14 mouse cellular contexts compared by ENCODE assay signal in the genomic region with DNA sequence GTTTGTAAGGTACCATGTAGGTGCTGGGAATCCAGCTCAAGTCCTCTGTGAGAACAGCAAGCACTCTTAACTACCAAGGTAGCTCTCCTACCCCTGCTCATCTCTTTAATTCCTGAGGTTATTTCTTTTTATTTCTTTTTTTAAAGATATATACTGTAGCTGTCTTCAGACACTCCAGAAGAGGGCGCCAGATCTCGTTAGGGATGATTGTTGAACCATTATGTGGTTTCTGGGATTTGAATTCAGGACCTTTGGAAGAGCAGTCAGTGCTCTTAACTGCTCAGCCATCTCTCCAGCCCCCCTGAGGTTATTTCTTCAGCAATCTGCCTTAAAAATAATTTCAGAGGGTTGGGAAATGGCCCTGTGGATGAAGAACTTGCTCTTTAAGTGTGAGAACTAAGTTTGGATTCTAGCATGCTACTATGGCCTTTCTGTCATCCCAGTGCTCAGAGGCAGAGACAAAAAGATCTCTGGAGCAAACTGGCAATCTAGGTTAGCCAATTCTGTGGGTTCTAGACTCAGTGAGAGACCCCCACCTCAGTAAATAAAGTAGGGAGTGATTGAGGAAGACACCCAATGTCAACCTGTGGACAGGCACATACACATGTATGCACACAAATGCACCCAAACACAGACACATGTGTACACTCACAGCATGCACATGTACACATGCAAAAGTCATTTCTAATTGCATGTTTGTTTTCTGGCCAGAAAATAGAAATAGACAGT. TPM values are rescaled to one million over a fixed set of nuclear protein-coding genes. Genes with fewer than 3 reads are reported as not detected.
DNase-seq lines count a peak whose midpoint lies in the region; ATAC-seq and TF ChIP-seq lines count a peak whose summit lies in the region.
"Had no signal": no experiment of that assay in that cellular context is flagged by ENCODE, and none has a peak within 500 bp of the region (broad histone marks: within the 10 kb centered on the region; RNA-seq: fewer than 3 reads in every experiment).

No protein-coding gene starts in this region.

- TF ChIP-seq POLR2A in lung, adult 2 months (IDR thresholded peaks at IDR 0.05; ENCODE audit: borderline replicate concordance, extremely low read depth, low read depth, low read length), result no peak

- peak; percentile 61 for TF ChIP-seq CTCF in intestine, postnatal 0 days (IDR thresholded peaks at IDR 0.05; ENCODE audit: low read depth)
- no peak for TF ChIP-seq CTCF in lung, adult 2 months (IDR thresholded peaks at IDR 0.05; ENCODE audit: insufficient read depth, low read length)
- peak; percentile 44; the same call in 1 of the 2 replicates for TF ChIP-seq CTCF in E14TG2a.4 (conservative IDR thresholded peaks at IDR 0.05; ENCODE audit: low read length)

- peak; percentile 17 for DNase-seq in lung, adult 2 months
- DNase-seq in lung, postnatal 10 days, result no peak
- peak; percentile 20 for DNase-seq in adipocyte (ENCODE audit: low spot score)
- DNase-seq in adrenal gland, postnatal 10 days, result no peak
- DNase-seq: cerebellum, adult 8-10 months; heart, postnatal 10 days; kidney, adult 18-20 months; right cerebral cortex, postnatal 14 days had no signal

- 74% methylated on average over 2 of the region's 2 CpGs for WGBS in intestine, postnatal 0 days
- WGBS in intestine, embryonic 15.5 days, result 71% methylated on average over 2 of the region's 2 CpGs
- 64% methylated on average over 2 of the region's 2 CpGs for WGBS in lung, adult 2 months

- ATAC-seq in intestine, postnatal 0 days, result no peak
- no peak for ATAC-seq in intestine, embryonic 15.5 days
- ATAC-seq: forebrain, embryonic 16.5 days had no signal

- H3K9ac ChIP-seq in intestine, postnatal 0 days (ENCODE audit: low read depth, low read length), result no peak overlapping the region
- H3K9ac ChIP-seq in intestine, embryonic 15.5 days, result no peak overlapping the region
- H3K9ac ChIP-seq: embryonic facial prominence, embryonic 12.5 days; hindbrain, embryonic 15.5 days had no signal

- no peak overlapping the region for H3K27ac ChIP-seq in intestine, postnatal 0 days (ENCODE audit: low read depth, low read length)
- H3K27ac ChIP-seq in intestine, embryonic 15.5 days, result no peak overlapping the region
- H3K27ac ChIP-seq: hindbrain, embryonic 15.5 days had no signal

- no peaks in the 10 kb centered on the region for H3K36me3 ChIP-seq in intestine, postnatal 0 days (ENCODE audit: control insufficient read depth, insufficient read depth)
- no peaks in the 10 kb centered on the region for H3K36me3 ChIP-seq in intestine, embryonic 15.5 days
- H3K36me3 ChIP-seq in E14TG2a.4 (ENCODE audit: insufficient read depth, low read length), result no peaks in the 10 kb centered on the region
- H3K36me3 ChIP-seq: embryonic facial prominence, embryonic 12.5 days had no signal

- H3K9me3 ChIP-seq in intestine, postnatal 0 days (ENCODE audit: control insufficient read depth), result no peaks in the 10 kb centered on the region
- H3K9me3 ChIP-seq in intestine, embryonic 15.5 days, result no peaks in the 10 kb centered on the region
- H3K9me3 ChIP-seq in E14TG2a.4 (ENCODE audit: low read length), result no peaks in the 10 kb centered on the region

- no peaks in the 10 kb centered on the region for H3K4me1 ChIP-seq in intestine, postnatal 0 days (replicated peaks; ENCODE audit: control insufficient read depth, insufficient read depth, low read length)
- H3K4me1 ChIP-seq in intestine, embryonic 15.5 days (replicated peaks), result no peaks in the 10 kb centered on the region
- H3K4me1 ChIP-seq in lung, adult 2 months (ENCODE audit: control insufficient read depth, insufficient read depth, low read length), result no peaks in the 10 kb centered on the region
- H3K4me1 ChIP-seq in E14TG2a.4 (replicated peaks; ENCODE audit: low read depth, low read length), result no peaks in the 10 kb centered on the region
- H3K4me1 ChIP-seq: hindbrain, embryonic 15.5 days had no signal

- no peak overlapping the region for H3K4me3 ChIP-seq in intestine, postnatal 0 days (ENCODE audit: low read depth, low read length)
- no peak overlapping the region for H3K4me3 ChIP-seq in intestine, embryonic 15.5 days (replicated peaks)
- no peak overlapping the region for H3K4me3 ChIP-seq in lung, adult 2 months (replicated peaks; ENCODE audit: extremely low read depth, low read depth, low read length)
- H3K4me3 ChIP-seq in E14TG2a.4 (replicated peaks; ENCODE audit: low read length), result no peak overlapping the region
- H3K4me3 ChIP-seq: embryonic facial prominence, embryonic 12.5 days; hindbrain, embryonic 15.5 days had no signal

- H3K27me3 ChIP-seq in intestine, postnatal 0 days (replicated peaks; ENCODE audit: control insufficient read depth, insufficient read depth, low read length), result no peaks in the 10 kb centered on the region
- H3K27me3 ChIP-seq in intestine, embryonic 15.5 days (replicated peaks), result no peaks in the 10 kb centered on the region
- no peaks in the 10 kb centered on the region for H3K27me3 ChIP-seq in E14TG2a.4 (ENCODE audit: insufficient read depth, low read length)
- H3K27me3 ChIP-seq: embryonic facial prominence, embryonic 12.5 days; hindbrain, embryonic 15.5 days had no signal

- H3K4me2 ChIP-seq in intestine, postnatal 0 days (replicated peaks; ENCODE audit: low read depth), result no peak overlapping the region
- no peak overlapping the region for H3K4me2 ChIP-seq in intestine, embryonic 15.5 days (replicated peaks)
- H3K4me2 ChIP-seq: embryonic facial prominence, embryonic 12.5 days; hindbrain, embryonic 15.5 days had no signal

RNA-seq across cellular contexts. Expression of a gene that starts 58.3 kb away (rescaled TPM):
- 7.4 and 7.9 TPM in 2 replicates for polyA plus RNA-seq in intestine, postnatal 0 days (2015; fragmentation: Nextera tagmentation; extraction: Ambion mirVana)
- polyA plus RNA-seq in intestine, embryonic 15.5 days (2015; fragmentation: Nextera tagmentation; extraction: Ambion mirVana), result 9.5 and 11.2 TPM in 2 replicates
- polyA plus RNA-seq in lung, adult 2 months (2012; rRNA removed), result 22.8 and 26.0 TPM in 2 replicates
- 10 to 100 TPM; 32.3 to 32.5 TPM for total RNA-seq in adrenal gland, postnatal 10 days (2021)

Comparison
In these comparisons a context has a peak if more than half of its experiments do, and no peak if none do; other contexts are left out.
1. DNase-seq: peak in lung, adult 2 months (single experiment) and adipocyte (single experiment); none in lung, postnatal 10 days (single experiment) and adrenal gland, postnatal 10 days (single experiment).